Mouse (Mus musculus): ENCODE results near the gene Tulp4.

- TF ChIP-seq CTCF (IDR thresholded peaks at IDR 0.05; ENCODE audit: insufficient read depth, low read depth, low read length), result no peak
- TF ChIP-seq POLR2A (IDR thresholded peaks at IDR 0.05; ENCODE audit: insufficient read depth, low read depth, low read length), result no peak
Measured at GRCm38 (mm10) chr17:6067613-6068012, 38.6 kb upstream of the Tulp4 start.
